Mouse (Mus musculus) forebrain, embryonic 15.5 days (tissue): ENCODE measurements around the gene Sbk2. TPM values are rescaled to one million over a fixed set of nuclear protein-coding genes. Genes with fewer than 3 reads are reported as not detected.
A peak's percentile ranks its signal among the peaks of the same experiment; 100 is the strongest.
"Not testable (repeated sequence)": the region's sequence is repeated elsewhere in the genome, so short reads cannot be mapped to it uniquely, and the experiment has no call there.

Experiments
- ATAC-seq: fragments of 200-750 bp; cut with Nextera tagmentation; replicated peaks from 2 replicates; pipeline ENCODE4 v1.8.0; 2017; ENCODE audit warnings: mild to moderate bottlenecking, moderate TSS enrichment, moderate library complexity
- H3K27ac ChIP-seq: fragments of 300-500 bp; sonication (generic); replicated peaks from 2 replicates; pipeline ENCODE4 v1.5.1; 2015; ENCODE audit warnings: mild to moderate bottlenecking, inconsistent platforms
- H3K27me3 ChIP-seq: fragments of 300-500 bp; sonication (generic); 2 replicates; pipeline ENCODE4 v1.6.1; 2015; ENCODE audit warnings: inconsistent platforms
- H3K36me3 ChIP-seq: fragments of 300-500 bp; sonication (generic); 2 replicates; pipeline ENCODE4 v1.6.1; 2015; ENCODE audit warnings: mild to moderate bottlenecking, inconsistent platforms
- H3K4me1 ChIP-seq: fragments of 300-500 bp; sonication (generic); 2 replicates; pipeline ENCODE4 v1.6.1; 2015; ENCODE audit warnings: inconsistent platforms
- H3K4me2 ChIP-seq: fragments of 300-500 bp; sonication (generic); replicated peaks from 2 replicates; pipeline ENCODE4 v1.6.1; 2015; ENCODE audit warnings: mild to moderate bottlenecking, inconsistent platforms
- H3K4me3 ChIP-seq: fragments of 300-500 bp; sonication (generic); 2 replicates; pipeline ENCODE4 v1.5.1; 2015; ENCODE audit warnings: mild to moderate bottlenecking, inconsistent platforms
- H3K9ac ChIP-seq: fragments of 300-500 bp; sonication (generic); replicated peaks from 2 replicates; pipeline ENCODE4 v1.6.1; 2015; ENCODE audit warnings: mild to moderate bottlenecking, inconsistent platforms
- H3K9me3 ChIP-seq: fragments of 300-500 bp; sonication (generic); 2 replicates; pipeline ENCODE4 v1.6.1; 2016; ENCODE audit warnings: inconsistent platforms
- WGBS: fragments of 180-500 bp; shearing (Covaris S2); methylation state at CpG from one replicate; pipeline ENCODE4 v1.1.7; 2015; ENCODE audit warnings: mixed read lengths; 5-methylcytosine and 5-hydroxymethylcytosine counted together
- polyA plus RNA-seq: library from polyadenylated mRNA; unstranded; fragments of >200 nt; fragmentation: Nextera tagmentation; extraction: Ambion mirVana; gene quantifications from 2 replicates; pipeline ENCODE4 v1.2.1, GENCODE M21; 2015

Gene Sbk2
- polyA plus RNA-seq, result not detected in 2 replicates

GRCm38 (mm10) chr7:4964272-4964671 is at the start of gene Sbk2:
TSS of gene Sbk2 (minus strand) at chr7:4964406.
- H3K27me3 ChIP-seq, result no peaks in the 10 kb centered on the region
- H3K36me3 ChIP-seq, result no peaks in the 10 kb centered on the region
- no peaks in the 10 kb centered on the region for H3K9me3 ChIP-seq
- H3K9ac ChIP-seq, result no peak within 1 kb of the TSS
- H3K4me2 ChIP-seq, result no peak within 1 kb of the TSS
- WGBS, result 5% methylated on average over 10 of the region's 10 CpGs
- ATAC-seq, result peak; percentile 60; the same call in 1 of the 2 replicates
- no peaks in the 10 kb centered on the region for H3K4me1 ChIP-seq
- no peak within 1 kb of the TSS for H3K4me3 ChIP-seq
- H3K27ac ChIP-seq, result no peak within 1 kb of the TSS

GRCm38 (mm10) chr7:5012681-5013513 is 48.7 kb upstream of the Sbk2 start:
- Histone ChIP-seq H3K4me3 (no peak overlapping the region), H3K27ac (no peak overlapping the region), H3K9me3 (no peaks in the 10 kb centered on the region), H3K36me3 (peaks cover 47% of the 10 kb centered on the region), H3K4me1 (peaks cover 16% of the 10 kb centered on the region), H3K9ac (no peak overlapping the region), H3K4me2 (no peak overlapping the region; the same call in 1 of the 2 replicates), H3K27me3 (no peaks in the 10 kb centered on the region)
- no peak for ATAC-seq
- WGBS, result 91% methylated on average over 27 of the region's 27 CpGs

GRCm38 (mm10) chr7:5008229-5008628 is 44.0 kb upstream of the Sbk2 start:
- no peaks in the 10 kb centered on the region for H3K9me3 ChIP-seq
- H3K4me3 ChIP-seq, result no peak overlapping the region
- H3K4me2 ChIP-seq, result no peak overlapping the region
- no peak for ATAC-seq
- WGBS, result 97% methylated on average over 26 of the region's 26 CpGs
- H3K4me1 ChIP-seq, result peaks cover 3% of the 10 kb centered on the region; the same call in 1 of the 2 replicates
- no peak overlapping the region for H3K9ac ChIP-seq
- H3K27ac ChIP-seq, result no peak overlapping the region
- no peaks in the 10 kb centered on the region for H3K27me3 ChIP-seq
- peaks cover 63% of the 10 kb centered on the region for H3K36me3 ChIP-seq

GRCm38 (mm10) chr7:5002876-5003275 is 38.7 kb upstream of the Sbk2 start:
- H3K27ac ChIP-seq, H3K4me1 ChIP-seq, H3K4me2 ChIP-seq, H3K9me3 ChIP-seq, H3K27me3 ChIP-seq, H3K4me3 ChIP-seq, H3K9ac ChIP-seq, ATAC-seq: not testable (repeated sequence)
- WGBS, result 60% methylated on average over 8 of the region's 8 CpGs
- peaks cover 19% of the 10 kb centered on the region for H3K36me3 ChIP-seq

- Histone ChIP-seq H3K4me3 (no peak overlapping the region), H3K9ac (no peak overlapping the region), H3K27me3 (no peaks in the 10 kb centered on the region), H3K36me3 (0 out of 2 replicates have a peak, but pooled peaks cover 3% of the 10 kb centered on the region), H3K27ac (no peak overlapping the region), H3K9me3 (no peaks in the 10 kb centered on the region), H3K4me2 (no peak overlapping the region), H3K4me1 (peaks cover 13% of the 10 kb centered on the region)
- 70% methylated on average over 2 of the region's 2 CpGs for WGBS
- ATAC-seq, result no peak
Observed at GRCm38 (mm10) chr7:4999876-5000275, 35.7 kb upstream of the Sbk2 start.

- H3K4me3 ChIP-seq, result peak overlapping the region; percentile 72
- no peak for ATAC-seq
- H3K9me3 ChIP-seq, result no peaks in the 10 kb centered on the region
- no peaks in the 10 kb centered on the region for H3K27me3 ChIP-seq
- H3K36me3 ChIP-seq, result peaks cover 26% of the 10 kb centered on the region
- peak overlapping the region; percentile 62 for H3K27ac ChIP-seq
- peak overlapping the region; percentile 88 for H3K9ac ChIP-seq
- peak overlapping the region; percentile 85 for H3K4me2 ChIP-seq
- H3K4me1 ChIP-seq, result peaks cover 34% of the 10 kb centered on the region
- 64% methylated on average over 8 of the region's 8 CpGs for WGBS
Observed at GRCm38 (mm10) chr7:4996934-4997333, 32.7 kb upstream of the Sbk2 start.

GRCm38 (mm10) chr7:4996003-4996895 is 32.0 kb upstream of the Sbk2 start, which contains the start of gene Zfp579:
TSS of gene Zfp579 (minus strand) at chr7:4996158.
- ATAC-seq, result peak; percentile 87
- Histone ChIP-seq H3K4me2 (peak within 1 kb of the TSS; percentile 85), H3K27me3 (no peaks in the 10 kb centered on the region), H3K4me3 (peak within 1 kb of the TSS; percentile 72), H3K9me3 (no peaks in the 10 kb centered on the region), H3K4me1 (peaks cover 34% of the 10 kb centered on the region), H3K27ac (peak within 1 kb of the TSS; percentile 72), H3K36me3 (peaks cover 32% of the 10 kb centered on the region), H3K9ac (peak within 1 kb of the TSS; percentile 88)
- WGBS, result 5% methylated on average over 22 of the region's 26 CpGs

- WGBS, result 6% methylated on average over 19 of the region's 19 CpGs
- Histone ChIP-seq H3K36me3 (peaks cover 33% of the 10 kb centered on the region), H3K9ac (peak overlapping the region; percentile 88), H3K27ac (peak overlapping the region; percentile 72), H3K9me3 (no peaks in the 10 kb centered on the region), H3K27me3 (no peaks in the 10 kb centered on the region), H3K4me2 (peak overlapping the region; percentile 85), H3K4me1 (peaks cover 34% of the 10 kb centered on the region), H3K4me3 (peak overlapping the region; percentile 72)
- peak; percentile 17 for ATAC-seq
Observed at GRCm38 (mm10) chr7:4995268-4996002, 31.2 kb upstream of the Sbk2 start.

- Histone ChIP-seq H3K36me3 (peaks cover 33% of the 10 kb centered on the region), H3K4me3 (peak overlapping the region; percentile 72), H3K9ac (peak overlapping the region; percentile 88; the same call in 1 of the 2 replicates), H3K27me3 (no peaks in the 10 kb centered on the region), H3K27ac (no peak overlapping the region), H3K4me1 (peaks cover 34% of the 10 kb centered on the region), H3K4me2 (peak overlapping the region; percentile 85), H3K9me3 (no peaks in the 10 kb centered on the region)
- no peak for ATAC-seq
- WGBS, result 57% methylated on average over 59 of the region's 59 CpGs
Observed at GRCm38 (mm10) chr7:4993999-4994788, 30.0 kb upstream of the Sbk2 start.

GRCm38 (mm10) chr7:4993347-4993998 is 29.3 kb upstream of the Sbk2 start:
- WGBS, result 45% methylated on average over 55 of the region's 55 CpGs
- H3K27ac ChIP-seq, result no peak overlapping the region
- peak overlapping the region; percentile 85 for H3K4me2 ChIP-seq
- peaks cover 34% of the 10 kb centered on the region for H3K4me1 ChIP-seq
- 0 out of 2 replicates have a peak overlapping the region, but pooled peaks have one; percentile 4 for H3K9ac ChIP-seq
- no peak for ATAC-seq
- H3K4me3 ChIP-seq, result peak overlapping the region; percentile 72
- H3K9me3 ChIP-seq, result no peaks in the 10 kb centered on the region
- H3K27me3 ChIP-seq, result no peaks in the 10 kb centered on the region
- peaks cover 33% of the 10 kb centered on the region for H3K36me3 ChIP-seq
